ENCODE assay signal across 29 mouse cellular contexts in genomic region chr13:98363046-98363445, GRCm38 (mm10). TPM values are rescaled to one million over a fixed set of nuclear protein-coding genes. Genes with fewer than 3 reads are reported as not detected.
DNase-seq lines count a peak whose midpoint lies in the region; ATAC-seq lines count a peak whose summit lies in the region.
"Had no signal": no experiment of that assay in that cellular context is flagged by ENCODE, and none has a peak within 500 bp of the region (broad histone marks: within the 10 kb centered on the region; RNA-seq: fewer than 3 reads in every experiment).

No protein-coding gene starts in this region.

- no peak overlapping the region for H3K4me2 ChIP-seq in forebrain, embryonic 11.5 days (ENCODE audit: low read depth, low read length, severe bottlenecking)
- no peak overlapping the region for H3K4me2 ChIP-seq in forebrain, embryonic 13.5 days
- no peak overlapping the region for H3K4me2 ChIP-seq in midbrain, embryonic 14.5 days (ENCODE audit: low read length)
- no peak overlapping the region for H3K4me2 ChIP-seq in midbrain, embryonic 16.5 days (ENCODE audit: low read length)
- no peak overlapping the region for H3K4me2 ChIP-seq in intestine, embryonic 16.5 days (ENCODE audit: low read depth, low read length)
- H3K4me2 ChIP-seq: embryonic facial prominence, embryonic 13.5 days; forebrain, embryonic 12.5 days; hindbrain, embryonic 14.5 days; kidney, embryonic 15.5 days; neural tube, embryonic 13.5 days; stomach, embryonic 15.5 days had no signal

- peaks cover 83% of the 10 kb centered on the region for H3K27me3 ChIP-seq in forebrain, embryonic 11.5 days (ENCODE audit: control insufficient read depth, insufficient read depth, low read length)
- peaks cover 92% of the 10 kb centered on the region for H3K27me3 ChIP-seq in forebrain, embryonic 13.5 days
- peaks cover 87% of the 10 kb centered on the region for H3K27me3 ChIP-seq in midbrain, embryonic 14.5 days (ENCODE audit: control insufficient read depth, insufficient read depth, low read length)
- peaks cover 64% of the 10 kb centered on the region for H3K27me3 ChIP-seq in midbrain, embryonic 16.5 days (ENCODE audit: control insufficient read depth, insufficient read depth, low read depth, low read length)
- peaks cover 81% of the 10 kb centered on the region for H3K27me3 ChIP-seq in intestine, embryonic 16.5 days (replicated peaks; ENCODE audit: control insufficient read depth, insufficient read depth, low read length)
- H3K27me3 ChIP-seq: Patski had no signal

- peaks cover 12% of the 10 kb centered on the region for H3K4me1 ChIP-seq in forebrain, embryonic 11.5 days (replicated peaks; ENCODE audit: control insufficient read depth, insufficient read depth, low read length)
- H3K4me1 ChIP-seq in forebrain, embryonic 13.5 days = peaks cover 17% of the 10 kb centered on the region
- no peaks in the 10 kb centered on the region; the same call in 1 of the 2 replicates for H3K4me1 ChIP-seq in midbrain, embryonic 14.5 days (ENCODE audit: control insufficient read depth, insufficient read depth, low read length)
- H3K4me1 ChIP-seq in midbrain, embryonic 16.5 days (ENCODE audit: control insufficient read depth, insufficient read depth, low read length) = no peaks in the 10 kb centered on the region
- H3K4me1 ChIP-seq in intestine, embryonic 16.5 days (ENCODE audit: control insufficient read depth, insufficient read depth, low read length) = peaks cover 7% of the 10 kb centered on the region

- no peak for ATAC-seq in forebrain, embryonic 11.5 days (replicated peaks; ENCODE audit: low FRiP score)
- ATAC-seq in forebrain, embryonic 13.5 days = no peak
- no peak for ATAC-seq in midbrain, embryonic 14.5 days (ENCODE audit: low FRiP score, low TSS enrichment)
- no peak for ATAC-seq in midbrain, embryonic 16.5 days
- ATAC-seq in intestine, embryonic 16.5 days = no peak
- ATAC-seq: Patski had no signal

- no peaks in the 10 kb centered on the region for H3K9me3 ChIP-seq in forebrain, embryonic 11.5 days (ENCODE audit: control insufficient read depth, low read length)
- H3K9me3 ChIP-seq in forebrain, embryonic 13.5 days (replicated peaks) = no peaks in the 10 kb centered on the region
- H3K9me3 ChIP-seq in midbrain, embryonic 14.5 days (ENCODE audit: control insufficient read depth, low read length) = no peaks in the 10 kb centered on the region; the same call in 1 of the 2 replicates
- no peaks in the 10 kb centered on the region for H3K9me3 ChIP-seq in midbrain, embryonic 16.5 days (replicated peaks; ENCODE audit: control insufficient read depth, low read length, poor library complexity, severe bottlenecking)
- H3K9me3 ChIP-seq in intestine, embryonic 16.5 days (ENCODE audit: control insufficient read depth, low read length) = no peaks in the 10 kb centered on the region
- H3K9me3 ChIP-seq: embryonic facial prominence, embryonic 13.5 days; forebrain, embryonic 12.5 days; kidney, embryonic 15.5 days; neural tube, embryonic 13.5 days; stomach, embryonic 15.5 days had no signal

- DNase-seq in forebrain, embryonic 11.5 days (ENCODE audit: low spot score) = peak; percentile 43
- peak; percentile 7 for DNase-seq in midbrain, embryonic 14.5 days
- DNase-seq in embryo, embryonic 9.5 days (ENCODE audit: extremely low spot score) = peak; percentile 44
- no peak for DNase-seq in right cerebral cortex, adult 18-20 months
- DNase-seq: adrenal gland, postnatal 10 days; cerebellum, adult 11-12 months; cerebellum, adult 9-11 months; kidney, adult 18-20 months; kidney, postnatal 25 days; liver; lung, adult 2 months; lung, postnatal 10 days; right cerebral cortex, postnatal 25 days; thymus, postnatal 14 days had no signal

- no peak overlapping the region for H3K4me3 ChIP-seq in forebrain, embryonic 11.5 days (ENCODE audit: low read depth, low read length)
- H3K4me3 ChIP-seq in forebrain, embryonic 13.5 days = no peak overlapping the region
- no peak overlapping the region for H3K4me3 ChIP-seq in midbrain, embryonic 14.5 days (replicated peaks; ENCODE audit: low read depth, low read length)
- no peak overlapping the region for H3K4me3 ChIP-seq in midbrain, embryonic 16.5 days (ENCODE audit: low read depth, low read length)
- H3K4me3 ChIP-seq in intestine, embryonic 16.5 days (ENCODE audit: low read length) = no peak overlapping the region
- H3K4me3 ChIP-seq: embryonic facial prominence, embryonic 13.5 days; forebrain, embryonic 12.5 days; kidney, embryonic 15.5 days; myocyte; neural tube, embryonic 13.5 days; stomach, embryonic 15.5 days had no signal

- WGBS in forebrain, embryonic 11.5 days = 3% methylated on average over 4 of the region's 4 CpGs
- 4% methylated on average over 4 of the region's 4 CpGs for WGBS in forebrain, embryonic 13.5 days
- WGBS in midbrain, embryonic 14.5 days = 6% methylated on average over 4 of the region's 4 CpGs
- 9% methylated on average over 4 of the region's 4 CpGs for WGBS in midbrain, embryonic 16.5 days
- WGBS in intestine, embryonic 16.5 days = 6% methylated on average over 4 of the region's 4 CpGs

- H3K9ac ChIP-seq in forebrain, embryonic 11.5 days (ENCODE audit: low read length) = no peak overlapping the region
- H3K9ac ChIP-seq in forebrain, embryonic 13.5 days = no peak overlapping the region
- H3K9ac ChIP-seq in midbrain, embryonic 14.5 days (replicated peaks; ENCODE audit: low read length) = no peak overlapping the region
- no peak overlapping the region for H3K9ac ChIP-seq in midbrain, embryonic 16.5 days (ENCODE audit: low read depth, low read length)
- no peak overlapping the region for H3K9ac ChIP-seq in intestine, embryonic 16.5 days (ENCODE audit: low read depth, low read length)
- H3K9ac ChIP-seq: embryonic facial prominence, embryonic 13.5 days; forebrain, embryonic 12.5 days; hindbrain, embryonic 14.5 days; kidney, embryonic 15.5 days; liver, embryonic 14.5 days; neural tube, embryonic 13.5 days; stomach, embryonic 15.5 days had no signal

- no peak overlapping the region for H3K27ac ChIP-seq in forebrain, embryonic 11.5 days (ENCODE audit: low read depth, low read length)
- H3K27ac ChIP-seq in forebrain, embryonic 13.5 days = no peak overlapping the region
- H3K27ac ChIP-seq in midbrain, embryonic 14.5 days (replicated peaks; ENCODE audit: low read depth, low read length) = no peak overlapping the region
- H3K27ac ChIP-seq in midbrain, embryonic 16.5 days (ENCODE audit: low read length) = no peak overlapping the region
- no peak overlapping the region for H3K27ac ChIP-seq in intestine, embryonic 16.5 days (ENCODE audit: low read length)
- H3K27ac ChIP-seq: embryonic facial prominence, embryonic 13.5 days; forebrain, embryonic 12.5 days; hindbrain, embryonic 14.5 days; kidney, embryonic 15.5 days; liver, embryonic 14.5 days; macrophage; neural tube, embryonic 13.5 days; stomach, embryonic 15.5 days had no signal

- H3K36me3 ChIP-seq in forebrain, embryonic 11.5 days (ENCODE audit: control insufficient read depth, insufficient read depth, low read length) = no peaks in the 10 kb centered on the region
- no peaks in the 10 kb centered on the region for H3K36me3 ChIP-seq in forebrain, embryonic 13.5 days (ENCODE audit: poor library complexity, severe bottlenecking)
- H3K36me3 ChIP-seq in midbrain, embryonic 14.5 days (ENCODE audit: control insufficient read depth, insufficient read depth, low read length) = no peaks in the 10 kb centered on the region
- no peaks in the 10 kb centered on the region for H3K36me3 ChIP-seq in midbrain, embryonic 16.5 days (ENCODE audit: control insufficient read depth, insufficient read depth, low read length)
- no peaks in the 10 kb centered on the region for H3K36me3 ChIP-seq in intestine, embryonic 16.5 days (ENCODE audit: control insufficient read depth, insufficient read depth, low read length)
- H3K36me3 ChIP-seq: embryonic facial prominence, embryonic 13.5 days; forebrain, embryonic 12.5 days; kidney, embryonic 15.5 days; neural tube, embryonic 13.5 days; stomach, embryonic 15.5 days had no signal

RNA-seq across cellular contexts. Expression of gene Foxd1, which starts 9.0 kb away (rescaled TPM):
- 4.4 and 4.8 TPM in 2 replicates for polyA plus RNA-seq in forebrain, embryonic 11.5 days (2014; fragmentation: Nextera tagmentation; extraction: Ambion mirVana)
- polyA plus RNA-seq in forebrain, embryonic 13.5 days (2015; fragmentation: Nextera tagmentation; extraction: Ambion mirVana) = 0.68 and 0.80 TPM in 2 replicates
- 0.12 and 0.54 TPM in 2 replicates for polyA plus RNA-seq in midbrain, embryonic 14.5 days (2014; fragmentation: Nextera tagmentation; extraction: Ambion mirVana)
- polyA plus RNA-seq in midbrain, embryonic 16.5 days (2015; fragmentation: Nextera tagmentation; extraction: Ambion mirVana) = 0.49 and 0.52 TPM in 2 replicates
- polyA plus RNA-seq in intestine, embryonic 16.5 days (2015; fragmentation: Nextera tagmentation; extraction: Ambion mirVana) = 0.02 TPM in 1 of 2 replicates, not detected in the other
- polyA plus RNA-seq: heart, embryonic 14.5 days; macrophage; stomach, embryonic 15.5 days; urinary bladder, adult 2 months had no signal

RNA-seq across cellular contexts. Expression of gene Btf3, which starts 46.2 kb away (rescaled TPM):
- polyA plus RNA-seq in forebrain, embryonic 11.5 days (2014; fragmentation: Nextera tagmentation; extraction: Ambion mirVana) = 697 and 773 TPM in 2 replicates
- polyA plus RNA-seq in forebrain, embryonic 13.5 days (2015; fragmentation: Nextera tagmentation; extraction: Ambion mirVana) = 669 and 719 TPM in 2 replicates
- polyA plus RNA-seq in midbrain, embryonic 14.5 days (2014; fragmentation: Nextera tagmentation; extraction: Ambion mirVana) = 568 and 574 TPM in 2 replicates
- polyA plus RNA-seq in midbrain, embryonic 16.5 days (2015; fragmentation: Nextera tagmentation; extraction: Ambion mirVana) = 461 and 495 TPM in 2 replicates
- polyA plus RNA-seq in intestine, embryonic 16.5 days (2015; fragmentation: Nextera tagmentation; extraction: Ambion mirVana) = 549 and 610 TPM in 2 replicates
